Mouse (Mus musculus): ENCODE results near the gene Csrnp3.

Csrnp3 gene

DNA sequence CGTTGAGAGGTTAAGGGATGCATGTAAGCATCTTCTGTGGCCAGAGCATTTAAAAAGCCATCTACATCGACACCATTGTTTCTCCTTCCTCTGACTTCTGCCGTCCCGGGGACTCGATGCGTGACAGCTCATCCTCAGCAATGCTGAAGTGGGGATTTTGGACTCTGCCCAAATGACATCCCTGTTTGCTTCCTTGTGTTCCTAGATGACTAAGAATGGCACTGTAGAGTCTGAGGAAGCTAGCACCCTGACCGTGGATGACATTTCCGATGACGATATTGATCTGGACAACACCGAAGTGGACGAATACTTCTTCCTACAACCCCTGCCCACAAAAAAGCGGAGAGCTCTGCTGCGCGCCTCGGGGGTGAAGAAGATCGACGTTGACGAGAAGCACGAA, 173.7 kb downstream of the Csrnp3 start:
- no peak for DNase-seq (ENCODE audit: low spot score in 2 of 2)

DNA sequence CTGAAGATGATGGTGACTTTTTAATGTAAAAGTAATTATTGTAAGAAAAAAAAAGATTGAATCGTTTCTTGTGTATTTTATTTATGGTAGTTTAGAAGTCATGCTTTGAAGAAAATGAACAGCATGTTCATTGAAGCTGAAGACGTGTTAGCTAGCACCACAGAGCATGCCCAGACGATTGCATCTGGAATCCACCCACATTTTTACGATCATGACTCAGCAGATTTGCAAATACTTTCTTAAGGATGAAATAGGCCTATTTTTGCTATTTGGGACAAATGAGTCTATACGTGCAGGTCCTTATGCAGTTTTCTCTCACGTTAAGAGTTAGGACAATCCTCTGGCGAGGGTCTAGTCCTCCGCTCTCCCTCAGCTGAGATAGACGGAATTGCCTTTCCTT, 177.9 kb downstream of the Csrnp3 start:
- no peak for DNase-seq (ENCODE audit: low spot score in 2 of 2)

GRCm38 (mm10) chr2:66024837-66025236, 179.3 kb downstream of the Csrnp3 start:
- no peak for DNase-seq (ENCODE audit: low spot score in 2 of 2)

DNA sequence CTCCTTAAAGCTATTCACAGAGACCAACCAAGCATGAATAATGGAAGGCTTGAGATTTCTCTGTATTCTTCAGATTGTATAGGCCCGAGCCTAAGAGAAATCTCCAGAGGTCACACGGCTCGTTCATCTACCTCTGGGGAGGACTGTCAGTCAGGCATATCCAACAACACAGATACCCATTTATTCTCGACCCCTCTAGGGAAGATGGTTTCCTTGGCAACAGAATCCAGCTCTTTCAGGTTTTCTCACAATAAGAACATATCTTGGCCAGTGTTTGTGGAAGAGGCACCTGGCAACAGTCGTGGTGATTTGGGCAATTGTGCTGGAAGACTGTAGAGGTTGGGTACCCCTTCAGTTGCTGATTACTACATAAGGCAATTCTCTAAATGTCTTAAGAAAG, 183.2 kb downstream of the Csrnp3 start:
- DNase-seq (ENCODE audit: low spot score in 2 of 2), result no peak

DNA sequence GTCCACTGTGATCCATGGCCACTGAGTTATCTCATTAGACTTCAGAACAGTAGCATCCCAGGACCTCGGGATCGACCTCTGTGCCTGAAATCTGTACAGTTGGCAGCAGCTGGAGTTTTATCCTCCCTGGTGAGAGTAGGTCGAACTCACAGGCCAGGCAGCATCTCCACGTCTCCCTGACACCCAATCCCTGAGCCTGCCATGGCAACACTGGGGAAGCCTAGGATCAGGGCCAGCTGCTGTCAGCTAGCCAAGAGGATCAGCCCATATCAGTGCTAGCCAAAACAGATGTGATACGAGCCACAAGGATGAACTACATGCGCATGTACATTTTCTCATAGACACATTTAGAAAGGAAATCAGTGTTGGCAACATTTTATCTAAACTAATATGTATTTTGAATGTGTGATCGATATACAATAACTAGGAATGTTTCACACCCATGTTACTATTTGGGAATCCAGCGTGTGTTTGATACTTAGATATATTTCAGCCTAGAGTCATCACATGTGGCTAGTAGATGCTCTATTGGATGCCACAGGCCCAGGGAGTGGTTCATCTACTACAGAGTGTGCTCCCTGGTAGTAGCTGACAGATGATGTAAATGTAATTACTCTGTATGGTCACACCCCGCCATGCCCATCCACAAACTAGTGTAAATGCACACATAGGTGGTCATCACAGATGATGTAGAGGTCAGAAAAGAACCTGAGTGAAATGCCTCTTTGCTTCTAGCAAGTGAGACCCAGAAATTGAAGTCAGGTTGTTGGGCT, 189.5 kb downstream of the Csrnp3 start:
- no peak for DNase-seq (ENCODE audit: low spot score in 2 of 2)

DNA sequence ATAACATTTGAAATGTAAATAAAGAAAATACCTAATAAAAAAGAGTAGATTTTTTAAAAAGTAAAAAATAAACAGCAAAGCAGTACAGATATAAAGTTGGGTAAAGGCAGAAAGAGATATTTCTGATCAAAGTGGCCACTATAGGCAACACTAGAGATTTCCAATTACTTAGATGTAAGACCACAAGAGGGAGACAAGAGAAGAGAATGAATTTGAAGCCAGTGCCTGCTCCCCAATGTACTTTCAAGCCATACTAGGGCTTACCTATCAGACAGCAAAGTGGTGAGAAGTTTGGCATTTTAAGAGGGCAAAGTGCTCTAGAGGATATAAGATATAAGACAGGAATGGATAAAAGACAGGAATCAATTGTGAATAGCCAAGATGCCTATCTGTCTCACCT, 195.0 kb downstream of the Csrnp3 start:
- DNase-seq (ENCODE audit: low spot score in 2 of 2), result no peak

DNA sequence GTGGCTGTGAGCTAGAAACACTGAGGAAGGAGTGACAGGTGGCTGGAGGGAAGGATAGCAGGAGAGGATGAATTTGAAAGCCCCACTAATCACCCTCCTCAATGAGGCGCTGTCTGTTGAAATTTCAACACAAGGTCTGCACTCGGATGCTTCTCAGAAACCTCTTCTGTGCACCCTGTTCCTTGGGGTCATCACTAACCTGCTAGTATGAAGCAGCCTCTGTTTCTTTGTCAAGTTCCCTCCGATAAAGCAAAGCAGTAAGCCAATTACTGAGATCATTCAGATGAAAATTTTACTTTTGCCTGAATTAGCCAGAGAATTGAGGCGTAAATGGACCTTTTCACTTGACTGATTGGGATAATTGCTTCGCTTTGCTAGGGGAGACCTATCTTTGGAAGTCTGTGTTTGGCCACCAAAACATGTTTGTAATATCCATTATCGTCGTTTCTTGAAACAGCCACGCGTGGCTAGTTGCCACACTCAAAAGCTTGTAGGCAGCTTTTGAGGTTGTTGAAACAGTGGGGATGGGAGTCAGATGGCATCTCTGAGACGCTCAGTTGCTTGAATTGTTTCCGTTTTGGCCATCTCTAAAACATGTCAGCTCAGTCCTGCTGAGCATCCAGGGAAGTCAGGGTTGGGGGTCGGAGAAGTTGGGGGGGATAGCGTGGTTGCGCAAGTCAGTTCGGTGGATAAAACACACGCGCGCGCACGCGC, 195.8 kb downstream of the Csrnp3 start:
- no peak for DNase-seq (ENCODE audit: low spot score in 2 of 2)

- no peak for DNase-seq (ENCODE audit: low spot score in 2 of 2)
Observed at GRCm38 (mm10) chr2:66041917-66042419, 196.4 kb downstream of the Csrnp3 start.

GRCm38 (mm10) chr2:66043441-66044404, 198.2 kb downstream of the Csrnp3 start:
- DNase-seq (ENCODE audit: low spot score in 2 of 2), result no peak

DNA sequence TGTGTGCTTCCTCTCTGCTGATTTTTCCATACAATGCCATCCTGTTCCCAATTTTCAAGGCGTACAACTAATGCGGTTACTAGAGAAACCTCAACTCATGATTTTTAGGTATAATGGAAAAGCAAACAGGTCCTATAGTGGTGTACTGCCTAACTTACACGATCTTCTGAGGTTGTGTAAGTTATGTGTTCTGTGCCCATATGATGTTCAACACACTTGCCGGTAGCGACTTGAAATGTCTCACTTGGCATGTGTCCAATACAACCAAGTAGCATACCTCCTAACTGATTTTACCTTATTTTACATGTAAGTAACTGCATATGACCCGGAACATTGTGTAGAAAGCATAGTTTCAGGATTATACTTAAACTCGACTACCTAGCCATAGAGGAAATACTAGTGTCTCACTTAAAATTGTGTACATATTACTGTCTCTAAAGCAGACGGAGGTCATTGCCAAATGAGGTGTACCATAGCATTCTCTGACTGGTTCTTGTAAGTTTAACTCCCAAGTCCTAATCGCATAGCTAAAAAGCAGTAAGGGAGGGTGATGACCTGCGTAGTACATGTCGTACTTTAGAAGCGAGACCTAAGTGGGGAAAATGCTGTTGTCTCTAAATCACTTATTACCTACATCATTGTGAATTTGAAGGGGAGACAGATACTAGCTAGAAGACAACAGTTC, 199.0 kb downstream of the Csrnp3 start:
- DNase-seq (ENCODE audit: low spot score in 2 of 2), result no peak

- no peak for DNase-seq (ENCODE audit: low spot score in 2 of 2)
Observed at GRCm38 (mm10) chr2:66063291-66063690, 217.7 kb downstream of the Csrnp3 start.

DNA sequence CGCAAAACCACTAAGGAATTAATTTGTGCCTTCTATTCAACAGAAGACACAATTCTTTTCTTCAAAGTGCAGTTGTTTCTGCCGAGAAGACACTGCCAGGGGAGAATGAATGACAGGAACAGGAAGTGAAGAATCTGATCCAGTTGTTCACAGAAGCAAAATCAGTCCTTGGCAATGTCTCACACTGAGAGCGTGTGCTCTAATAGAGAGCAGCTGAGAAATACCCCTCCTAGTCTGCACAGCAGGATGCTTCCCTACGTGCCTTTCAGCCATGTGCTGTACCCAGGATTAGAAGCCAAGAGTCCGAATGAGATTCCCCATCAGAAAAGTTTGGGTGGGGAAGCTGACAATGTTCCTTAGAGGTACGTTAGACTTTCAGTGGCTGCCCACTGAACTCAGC, 223.9 kb downstream of the Csrnp3 start:
- no peak for DNase-seq (ENCODE audit: low spot score in 2 of 2)

DNA sequence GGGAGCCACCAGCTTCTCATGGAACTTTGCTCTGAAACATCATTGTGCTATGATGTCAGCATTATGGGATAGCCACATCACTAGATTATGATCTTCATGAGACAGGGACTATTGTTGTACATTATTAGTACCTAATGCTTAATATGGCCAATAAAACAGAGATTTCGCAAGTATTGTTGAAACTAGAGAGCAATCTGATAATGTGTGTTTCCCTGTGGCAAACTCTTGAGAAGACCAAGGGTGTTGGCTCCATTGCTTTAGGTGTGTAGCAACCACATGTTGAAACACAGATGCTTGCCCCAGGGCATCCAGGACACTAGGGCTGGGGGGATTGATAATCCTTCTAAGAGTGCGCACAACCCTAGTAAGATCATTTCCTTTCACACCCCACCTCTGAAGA, 235.2 kb downstream of the Csrnp3 start:
- no peak for DNase-seq (ENCODE audit: low spot score in 2 of 2)

All from spleen, postnatal 14 days (tissue).